Mouse (Mus musculus) liver, embryonic 13.5 days (tissue): ENCODE measurements around the gene Teddm1a. TPM values are rescaled to one million over a fixed set of nuclear protein-coding genes. Genes with fewer than 3 reads are reported as not detected.
A peak's percentile ranks its signal among the peaks of the same experiment; 100 is the strongest.

ENCODE experiments used
- ATAC-seq: fragments of 200-750 bp; cut with Nextera tagmentation; 2 replicates; pipeline ENCODE4 v1.8.0; 2017; ENCODE audit warnings: low read depth, mild to moderate bottlenecking, moderate number of reproducible peaks, moderate library complexity
- DNase-seq: peaks from one replicate; pipeline ENCODE4 v3.0.0; 2022
- H3K27ac ChIP-seq: fragments of 300-500 bp; sonication (generic); 2 replicates; pipeline ENCODE4 v1.5.1; 2015; ENCODE audit warnings: moderate library complexity, mild to moderate bottlenecking, inconsistent platforms
- H3K27me3 ChIP-seq: fragments of 300-500 bp; sonication (generic); 2 replicates; pipeline ENCODE4 v1.6.1; 2015; ENCODE audit warnings: mild to moderate bottlenecking, inconsistent platforms
- H3K36me3 ChIP-seq: fragments of 300-500 bp; sonication (generic); 2 replicates; pipeline ENCODE4 v1.6.1; 2015; ENCODE audit warnings: mild to moderate bottlenecking, inconsistent platforms
- H3K4me1 ChIP-seq: fragments of 300-500 bp; sonication (generic); replicated peaks from 2 replicates; pipeline ENCODE4 v1.6.1; 2015; ENCODE audit warnings: inconsistent platforms
- H3K4me2 ChIP-seq: fragments of 300-500 bp; sonication (generic); 2 replicates; pipeline ENCODE4 v1.6.1; 2015; ENCODE audit warnings: inconsistent platforms, mild to moderate bottlenecking, moderate library complexity
- H3K4me3 ChIP-seq: fragments of 300-500 bp; sonication (generic); replicated peaks from 2 replicates; pipeline ENCODE4 v1.5.1; 2015; ENCODE audit warnings: mild to moderate bottlenecking, inconsistent platforms
- H3K9ac ChIP-seq: fragments of 300-500 bp; sonication (generic); 2 replicates; pipeline ENCODE4 v1.6.1; 2015; ENCODE audit warnings: mild to moderate bottlenecking, inconsistent platforms
- H3K9me3 ChIP-seq: fragments of 300-500 bp; sonication (generic); replicated peaks from 2 replicates; pipeline ENCODE4 v1.6.1; 2016; ENCODE audit warnings: inconsistent platforms
- WGBS: fragments of 180-500 bp; shearing (Covaris S2); methylation state at CpG from one replicate; pipeline ENCODE4 v1.1.7; 2015; ENCODE audit not compliant: insufficient replicate concordance; 5-methylcytosine and 5-hydroxymethylcytosine counted together
- polyA plus RNA-seq: library from polyadenylated mRNA; unstranded; fragments of >200 nt; fragmentation: Nextera tagmentation; extraction: Ambion mirVana; gene quantifications from 2 replicates; pipeline ENCODE4 v1.2.1, GENCODE M21; 2015

Teddm1a gene
- polyA plus RNA-seq, 1 experiment from 2014 or later, result not detected

DNA sequence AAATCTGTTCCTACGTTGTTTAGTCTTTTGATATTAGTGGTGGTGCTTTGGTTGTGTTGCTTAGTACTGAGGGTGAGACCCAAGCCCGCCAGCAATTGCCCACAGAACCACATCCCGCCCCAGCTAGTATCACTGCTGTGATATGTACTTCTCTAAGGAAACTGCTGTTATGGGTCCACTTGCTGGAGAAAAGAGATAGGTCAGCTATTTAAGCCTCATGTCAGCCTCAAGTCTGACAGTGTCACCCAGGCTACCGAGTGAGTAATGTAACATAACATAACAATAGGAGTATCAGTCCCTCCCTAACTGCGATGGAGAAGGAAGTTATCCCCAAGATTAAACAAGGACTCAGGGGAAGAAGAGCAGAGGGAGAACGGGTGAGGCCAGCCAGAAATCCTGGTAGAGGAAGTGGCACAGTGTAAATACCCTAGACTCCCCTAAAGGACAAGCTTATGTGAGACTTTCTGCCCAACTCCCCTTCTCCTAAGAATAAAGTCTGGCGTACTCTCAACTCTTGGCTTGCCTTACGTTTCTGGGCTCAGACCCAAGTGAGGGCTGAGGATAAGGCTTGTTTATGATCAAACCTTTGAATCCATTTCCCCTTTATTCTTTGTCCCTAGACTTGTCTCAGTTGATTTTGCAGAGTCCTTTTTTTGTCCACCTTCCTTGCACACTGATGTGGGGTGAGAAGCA is 2.8 kb downstream of the Teddm1a start:
- no peak overlapping the region for H3K4me2 ChIP-seq
- H3K4me3 ChIP-seq, result no peak overlapping the region
- H3K27me3 ChIP-seq, result no peaks in the 10 kb centered on the region
- H3K36me3 ChIP-seq, result no peaks in the 10 kb centered on the region
- DNase-seq, result no peak
- H3K4me1 ChIP-seq, result peaks cover 33% of the 10 kb centered on the region
- no peak for ATAC-seq
- H3K9me3 ChIP-seq, result no peaks in the 10 kb centered on the region
- H3K27ac ChIP-seq, result no peak overlapping the region
- WGBS, result 38% methylated on average over 8 of the region's 8 CpGs
- no peak overlapping the region for H3K9ac ChIP-seq

- Histone ChIP-seq H3K9me3 (no peaks in the 10 kb centered on the region), H3K4me2 (no peak overlapping the region), H3K9ac (no peak overlapping the region), H3K36me3 (no peaks in the 10 kb centered on the region), H3K27me3 (no peaks in the 10 kb centered on the region), H3K4me1 (peaks cover 34% of the 10 kb centered on the region), H3K4me3 (no peak overlapping the region), H3K27ac (no peak overlapping the region)
- DNase-seq (peak; percentile 54), ATAC-seq (no peak)
- WGBS, result 35% methylated on average over 5 of the region's 5 CpGs
Measured at GRCm38 (mm10) chr1:153894979-153895378, 3.4 kb downstream of the Teddm1a start.

- Histone ChIP-seq H3K36me3 (peaks cover 2% of the 10 kb centered on the region), H3K4me1 (peaks cover 46% of the 10 kb centered on the region), H3K9ac (no peak overlapping the region), H3K4me3 (no peak overlapping the region), H3K4me2 (no peak overlapping the region), H3K27me3 (no peaks in the 10 kb centered on the region), H3K9me3 (no peaks in the 10 kb centered on the region), H3K27ac (no peak overlapping the region)
- DNase-seq, result no peak
- 70% methylated on average over 8 of the region's 8 CpGs for WGBS
- ATAC-seq, result no peak
Measured at GRCm38 (mm10) chr1:153897196-153897595, 5.7 kb downstream of the Teddm1a start.

DNA sequence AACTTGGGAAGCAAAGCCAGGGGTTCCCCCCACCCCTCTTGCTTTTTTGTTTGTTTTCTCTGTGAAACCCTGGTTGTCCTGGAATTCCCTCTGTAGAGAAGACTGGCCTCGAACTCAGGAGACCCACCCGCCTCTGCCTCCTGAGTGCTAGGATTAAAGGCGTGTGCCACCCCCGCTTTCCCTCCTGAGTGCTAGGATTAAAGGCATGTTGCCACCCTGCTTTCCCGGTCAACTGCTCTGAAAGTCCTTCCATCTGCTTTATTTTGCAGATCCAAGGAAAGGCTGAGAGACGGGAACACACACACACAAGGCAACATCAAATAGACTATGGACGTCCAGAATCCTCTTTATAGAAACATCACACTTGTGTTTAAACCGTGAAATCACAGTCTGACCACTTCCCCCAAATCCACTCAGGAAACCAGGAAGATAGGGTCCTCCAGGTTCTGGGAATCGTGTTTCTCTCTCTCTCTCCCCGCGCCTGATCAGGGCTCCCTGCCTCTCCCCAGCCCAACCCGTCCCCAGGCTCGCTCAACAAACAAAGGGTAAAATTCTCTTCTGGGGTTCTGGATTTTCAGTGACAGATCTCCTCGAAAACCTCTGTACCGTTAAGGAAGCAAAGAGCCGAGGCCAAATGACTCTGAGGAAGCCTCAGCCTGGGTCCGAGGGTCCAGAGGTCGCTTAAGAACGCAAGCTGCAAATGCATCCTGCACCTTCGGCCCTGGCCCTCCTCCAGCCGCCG is 7.6 kb downstream of the Teddm1a start:
- Histone ChIP-seq H3K27me3 (no peaks in the 10 kb centered on the region), H3K9ac (peak overlapping the region; percentile 95), H3K4me3 (peak overlapping the region; percentile 95), H3K36me3 (peaks cover 22% of the 10 kb centered on the region), H3K4me2 (peak overlapping the region; percentile 87), H3K27ac (peak overlapping the region; percentile 100), H3K9me3 (no peaks in the 10 kb centered on the region), H3K4me1 (peaks cover 55% of the 10 kb centered on the region)
- ATAC-seq, result no peak
- no peak for DNase-seq
- WGBS, result 19% methylated on average over 22 of the region's 22 CpGs

DNA sequence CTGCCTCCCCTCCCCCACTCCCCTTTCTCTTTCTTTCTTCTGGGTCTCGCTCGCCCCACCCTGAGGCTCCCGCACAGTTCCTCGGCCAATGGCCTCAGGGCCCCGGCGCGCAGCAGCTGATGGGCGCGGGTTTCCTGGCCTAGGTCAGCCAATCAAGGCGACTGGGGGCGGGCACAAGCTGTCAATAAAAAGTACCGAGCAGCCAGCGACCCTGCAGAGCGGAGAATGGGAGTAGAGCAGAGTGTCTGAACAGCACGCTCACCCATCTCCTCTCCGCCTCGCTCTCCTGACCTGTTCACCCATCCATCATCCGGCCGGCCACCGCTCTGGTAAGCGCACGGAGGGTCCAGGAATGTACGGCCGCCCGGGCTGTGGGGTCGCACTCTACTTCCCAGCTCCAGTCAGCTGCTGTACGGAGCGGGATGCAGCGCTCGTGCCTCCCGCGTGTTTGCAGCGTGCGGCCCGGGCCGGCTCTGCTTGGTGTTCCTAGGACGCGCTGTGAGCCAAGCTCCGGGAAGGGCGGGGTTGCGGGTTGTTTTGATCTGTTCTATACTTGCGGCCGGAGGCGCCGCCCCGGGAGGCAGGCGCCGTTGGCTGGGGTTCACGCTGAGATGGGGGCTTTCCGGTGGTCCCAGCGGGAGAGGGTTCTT is 8.3 kb downstream of the Teddm1a start, which contains the start of the genes Glul and Teddm2:
Glul (plus strand) TSS at position 214 of the 650 bp plus-strand sequence.
Teddm2 (minus strand) TSS at position 498 of the 650 bp plus-strand sequence.
- WGBS, result under 1% methylated on average over 51 of the region's 51 CpGs
- peak within 1 kb of the TSS; percentile 95 for H3K4me3 ChIP-seq
- no peaks in the 10 kb centered on the region for H3K9me3 ChIP-seq
- H3K27me3 ChIP-seq, result no peaks in the 10 kb centered on the region
- ATAC-seq, result peak; percentile 94
- peaks cover 49% of the 10 kb centered on the region for H3K4me1 ChIP-seq
- H3K36me3 ChIP-seq, result peaks cover 29% of the 10 kb centered on the region
- peak within 1 kb of the TSS; percentile 100 for H3K27ac ChIP-seq
- peak within 1 kb of the TSS; percentile 87 for H3K4me2 ChIP-seq
- peak within 1 kb of the TSS; percentile 95 for H3K9ac ChIP-seq
- peak; percentile 90 for DNase-seq

- ATAC-seq (peak; percentile 28), DNase-seq (no peak)
- under 1% methylated on average over 34 of the region's 36 CpGs for WGBS
- Histone ChIP-seq H3K27me3 (no peaks in the 10 kb centered on the region), H3K9me3 (no peaks in the 10 kb centered on the region), H3K27ac (peak overlapping the region; percentile 100), H3K4me1 (peaks cover 49% of the 10 kb centered on the region), H3K4me2 (peak overlapping the region; percentile 87), H3K4me3 (peak overlapping the region; percentile 95), H3K36me3 (peaks cover 34% of the 10 kb centered on the region), H3K9ac (peak overlapping the region; percentile 95)
Measured at GRCm38 (mm10) chr1:153900381-153900780, 8.8 kb downstream of the Teddm1a start.

- H3K9me3 ChIP-seq, result no peaks in the 10 kb centered on the region
- peaks cover 49% of the 10 kb centered on the region for H3K4me1 ChIP-seq
- peak overlapping the region; percentile 100 for H3K27ac ChIP-seq
- H3K27me3 ChIP-seq, result no peaks in the 10 kb centered on the region
- DNase-seq (peak; percentile 19), ATAC-seq (no peak)
- peaks cover 41% of the 10 kb centered on the region for H3K36me3 ChIP-seq
- WGBS, result 3% methylated on average over 25 of the region's 25 CpGs
- peak overlapping the region; percentile 95 for H3K9ac ChIP-seq
- peak overlapping the region; percentile 87 for H3K4me2 ChIP-seq
- H3K4me3 ChIP-seq, result peak overlapping the region; percentile 95
Measured at GRCm38 (mm10) chr1:153900860-153901730, 9.6 kb downstream of the Teddm1a start.

DNA sequence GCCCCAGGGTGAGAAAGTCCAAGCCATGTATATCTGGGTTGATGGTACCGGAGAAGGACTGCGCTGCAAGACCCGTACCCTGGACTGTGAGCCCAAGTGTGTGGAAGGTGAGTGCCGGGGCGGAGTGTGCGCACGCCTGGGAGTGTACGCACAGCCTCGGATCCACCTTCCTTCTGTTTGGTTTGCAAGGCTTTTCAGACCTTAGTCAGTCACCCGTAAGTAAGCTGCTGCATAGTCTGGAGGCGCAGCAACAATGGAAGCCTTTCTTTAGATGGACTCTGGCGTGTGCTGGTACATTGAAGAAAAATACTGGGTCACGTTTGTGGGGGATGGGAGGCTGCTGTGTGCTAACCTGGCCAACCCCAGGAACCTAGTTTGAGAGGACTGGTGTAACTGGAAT is 11.5 kb downstream of the Teddm1a start:
- Histone ChIP-seq H3K36me3 (peaks cover 60% of the 10 kb centered on the region), H3K27ac (no peak overlapping the region), H3K9me3 (no peaks in the 10 kb centered on the region), H3K27me3 (no peaks in the 10 kb centered on the region), H3K4me1 (peaks cover 35% of the 10 kb centered on the region), H3K4me2 (0 out of 2 replicates have a peak overlapping the region, but pooled peaks have one; percentile 19), H3K4me3 (no peak overlapping the region), H3K9ac (no peak overlapping the region)
- no peak for DNase-seq
- ATAC-seq, result no peak
- 90% methylated on average over 13 of the region's 13 CpGs for WGBS

DNA sequence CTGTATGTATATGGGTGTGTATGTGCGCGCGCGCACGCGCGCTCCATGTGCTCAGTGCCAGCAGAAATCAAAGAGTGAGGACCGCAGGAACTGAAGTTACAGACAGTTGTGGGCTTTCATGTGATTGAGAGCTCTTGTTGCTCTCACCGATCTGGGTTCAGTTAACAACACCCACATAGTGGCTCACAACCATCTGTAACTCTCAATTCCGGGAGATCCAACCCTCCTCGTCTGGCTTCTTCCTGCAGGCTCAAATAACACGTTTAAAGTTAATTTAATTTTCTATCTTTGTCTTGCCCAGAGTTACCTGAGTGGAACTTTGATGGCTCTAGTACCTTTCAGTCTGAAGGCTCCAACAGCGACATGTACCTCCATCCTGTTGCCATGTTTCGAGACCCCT is 12.7 kb downstream of the Teddm1a start:
- Histone ChIP-seq H3K4me2 (no peak overlapping the region), H3K9ac (no peak overlapping the region), H3K36me3 (peaks cover 73% of the 10 kb centered on the region), H3K27ac (no peak overlapping the region), H3K9me3 (no peaks in the 10 kb centered on the region), H3K4me1 (peaks cover 25% of the 10 kb centered on the region), H3K27me3 (no peaks in the 10 kb centered on the region), H3K4me3 (no peak overlapping the region)
- DNase-seq, result no peak
- WGBS, result 95% methylated on average over 14 of the region's 14 CpGs
- ATAC-seq, result no peak

DNA sequence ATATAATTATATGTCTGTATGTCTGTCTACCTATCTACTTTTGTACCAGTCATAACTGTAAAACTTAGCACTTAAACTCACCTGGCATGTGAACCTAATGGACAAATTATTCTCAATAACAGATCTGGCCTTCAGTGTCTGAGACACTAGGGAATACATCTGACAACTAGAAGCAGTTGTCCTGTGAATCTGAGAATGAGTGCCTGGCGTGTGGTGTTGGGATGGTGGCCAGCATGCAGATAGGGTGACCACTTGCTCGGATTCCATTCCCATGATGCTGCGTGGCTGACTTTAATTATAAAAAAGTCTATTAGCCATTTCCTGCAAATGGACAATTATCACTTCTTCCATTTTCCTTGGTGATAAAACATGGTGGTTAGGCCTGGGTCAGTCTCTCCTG is 14.3 kb downstream of the Teddm1a start:
- peaks cover 89% of the 10 kb centered on the region for H3K36me3 ChIP-seq
- H3K9ac ChIP-seq, result no peak overlapping the region
- no peak for DNase-seq
- H3K9me3 ChIP-seq, result no peaks in the 10 kb centered on the region
- H3K27ac ChIP-seq, result no peak overlapping the region
- 88% methylated on average over 3 of the region's 3 CpGs for WGBS
- H3K4me1 ChIP-seq, result peaks cover 38% of the 10 kb centered on the region
- no peak overlapping the region for H3K4me2 ChIP-seq
- no peaks in the 10 kb centered on the region for H3K27me3 ChIP-seq
- ATAC-seq, result no peak
- H3K4me3 ChIP-seq, result no peak overlapping the region
